Mouse (Mus musculus) heart, postnatal 0 days (tissue): ENCODE measurements around the gene Smpd3.

Experiments used
- CTCF ChIP-seq: IDR thresholded peaks from 2 replicates; pipeline ENCODE4 v1.5.1; 2016; ENCODE audit warnings: antibody characterized with exemption, control low read depth, low read depth
- EP300 ChIP-seq: IDR thresholded peaks from 2 replicates; pipeline ENCODE4 v1.6.1; 2016; ENCODE audit warnings: antibody characterized with exemption, low read depth

GRCm38 (mm10) chr8:106276709-106277317, 61.0 kb downstream of the Smpd3 start:
- TF ChIP-seq CTCF (no peak), EP300 (no peak)
